Mouse (Mus musculus) lung, embryonic 15.5 days (tissue): ENCODE measurements at regions not wholly inside any gene's neighbourhood (a gene's known extent, or its start where the extent isn't known, plus 50 kb on each side); places are given as distances from the start of the nearest gene placed in this dataset.

Source experiments
- ATAC-seq: fragments of 200-750 bp; cut with Nextera tagmentation; 2 replicates; pipeline ENCODE4 v1.8.0; 2017; ENCODE audit warnings: moderate number of reproducible peaks, borderline replicate concordance; ENCODE audit not compliant: low FRiP score, low TSS enrichment; ENCODE audit errors: extremely low read depth
- H3K27ac ChIP-seq: fragments of 300-500 bp; sonication (generic); 2 replicates; pipeline ENCODE4 v1.5.1; 2015; ENCODE audit warnings: moderate library complexity, mild to moderate bottlenecking, inconsistent platforms
- H3K27me3 ChIP-seq: fragments of 300-500 bp; sonication (generic); 2 replicates; pipeline ENCODE4 v1.6.1; 2015; ENCODE audit warnings: inconsistent platforms
- H3K36me3 ChIP-seq: fragments of 300-500 bp; sonication (generic); 2 replicates; pipeline ENCODE4 v1.6.1; 2015; ENCODE audit warnings: inconsistent platforms
- H3K4me1 ChIP-seq: fragments of 300-500 bp; sonication (generic); 2 replicates; pipeline ENCODE4 v1.6.1; 2015; ENCODE audit warnings: inconsistent platforms
- H3K4me2 ChIP-seq: fragments of 300-500 bp; sonication (generic); 2 replicates; pipeline ENCODE4 v1.6.1; 2015; ENCODE audit warnings: inconsistent platforms, mild to moderate bottlenecking, moderate library complexity
- H3K4me3 ChIP-seq: fragments of 300-500 bp; sonication (generic); 2 replicates; pipeline ENCODE4 v1.5.1; 2015; ENCODE audit warnings: mild to moderate bottlenecking, inconsistent platforms
- H3K9ac ChIP-seq: fragments of 300-500 bp; sonication (generic); 2 replicates; pipeline ENCODE4 v1.6.1; 2015; ENCODE audit warnings: inconsistent platforms
- H3K9me3 ChIP-seq: fragments of 300-500 bp; sonication (generic); 2 replicates; pipeline ENCODE4 v1.6.1; 2016; ENCODE audit warnings: inconsistent platforms
- WGBS: fragments of 180-500 bp; shearing (Covaris S2); methylation state at CpG from one replicate; pipeline ENCODE4 v1.1.7; 2015; 5-methylcytosine and 5-hydroxymethylcytosine counted together

DNA sequence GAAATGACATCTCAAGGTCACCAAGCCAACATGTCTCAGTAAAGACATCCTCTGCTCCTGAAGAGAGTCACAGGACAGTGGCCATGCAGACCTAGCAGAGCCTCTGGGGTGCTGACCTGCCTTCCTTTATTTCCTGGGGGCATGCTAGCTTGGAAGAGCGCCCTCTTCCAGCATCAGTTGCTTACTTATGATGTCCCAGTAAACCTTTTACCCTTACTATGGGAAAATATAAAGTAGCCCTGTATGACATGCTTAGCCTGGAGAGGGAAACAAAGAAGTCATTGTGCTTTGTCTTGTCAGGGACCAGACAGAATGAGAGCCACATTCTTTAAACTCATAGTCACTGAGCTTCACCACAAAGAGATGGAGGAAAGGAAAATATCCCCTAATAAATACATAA lies 82.9 kb downstream of the Postn start:
- no peak overlapping the region for H3K4me2 ChIP-seq
- H3K27ac ChIP-seq: no peak overlapping the region
- 48% methylated on average over 1 of the region's 1 CpGs for WGBS

GRCm38 (mm10) chr3:54446889-54447288 lies 86.0 kb downstream of the Postn start:
- H3K36me3 ChIP-seq: no peaks in the 10 kb centered on the region
- ATAC-seq: no peak
- H3K4me2 ChIP-seq: no peak overlapping the region
- H3K9me3 ChIP-seq: no peaks in the 10 kb centered on the region
- no peaks in the 10 kb centered on the region for H3K27me3 ChIP-seq
- 21% methylated on average over 3 of the region's 3 CpGs for WGBS
- no peak overlapping the region for H3K9ac ChIP-seq
- no peak overlapping the region for H3K4me3 ChIP-seq
- H3K27ac ChIP-seq: no peak overlapping the region
- H3K4me1 ChIP-seq: no peaks in the 10 kb centered on the region

More for the DNA sequence above, 82.9 kb downstream of the Postn start:
- no peaks in the 10 kb centered on the region for H3K36me3 ChIP-seq
- no peaks in the 10 kb centered on the region for H3K27me3 ChIP-seq
- H3K4me3 ChIP-seq: no peak overlapping the region
- no peaks in the 10 kb centered on the region for H3K9me3 ChIP-seq
- H3K9ac ChIP-seq: no peak overlapping the region
- H3K4me1 ChIP-seq: no peaks in the 10 kb centered on the region
- no peak for ATAC-seq

DNA sequence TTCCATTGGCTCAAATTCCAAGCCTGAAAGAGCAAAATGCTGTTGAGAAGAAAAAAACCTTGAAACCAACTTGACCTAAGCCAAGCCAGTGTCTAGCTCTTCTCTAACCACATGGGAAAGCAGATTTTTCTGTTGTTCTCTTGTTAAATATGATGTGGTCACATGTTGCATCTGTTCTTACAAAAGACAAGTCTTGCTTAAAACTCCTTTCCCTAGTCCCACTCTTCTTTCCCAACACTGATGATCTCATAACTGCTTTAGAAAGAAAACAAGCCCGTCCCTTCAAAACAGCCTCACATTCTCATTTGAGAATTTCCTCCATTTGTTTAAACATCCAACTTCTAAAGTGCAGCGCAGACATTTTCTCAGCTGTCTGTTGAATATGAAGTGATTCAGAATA lies 96.5 kb downstream of the Postn start:
- ATAC-seq: no peak
- WGBS: 62% methylated on average over 2 of the region's 2 CpGs
- H3K27me3 ChIP-seq: no peaks in the 10 kb centered on the region

GRCm38 (mm10) chr3:54461366-54461765 lies 100.5 kb downstream of the Postn start:
- Histone ChIP-seq H3K27ac (no peak overlapping the region), H3K9me3 (no peaks in the 10 kb centered on the region), H3K27me3 (no peaks in the 10 kb centered on the region), H3K9ac (no peak overlapping the region), H3K4me3 (no peak overlapping the region), H3K4me2 (no peak overlapping the region), H3K36me3 (no peaks in the 10 kb centered on the region), H3K4me1 (no peaks in the 10 kb centered on the region)
- no peak for ATAC-seq
- 84% methylated on average over 6 of the region's 6 CpGs for WGBS

More for the DNA sequence above, 96.5 kb downstream of the Postn start:
- Histone ChIP-seq H3K27ac (no peak overlapping the region), H3K36me3 (no peaks in the 10 kb centered on the region), H3K4me3 (no peak overlapping the region), H3K9me3 (no peaks in the 10 kb centered on the region), H3K4me1 (no peaks in the 10 kb centered on the region), H3K9ac (no peak overlapping the region), H3K4me2 (no peak overlapping the region)

GRCm38 (mm10) chr3:54466097-54466496 lies 105.2 kb downstream of the Postn start:
- Histone ChIP-seq H3K4me3 (no peak overlapping the region), H3K4me2 (no peak overlapping the region), H3K27me3 (no peaks in the 10 kb centered on the region), H3K9ac (no peak overlapping the region), H3K4me1 (no peaks in the 10 kb centered on the region), H3K27ac (no peak overlapping the region), H3K36me3 (no peaks in the 10 kb centered on the region), H3K9me3 (no peaks in the 10 kb centered on the region)
- no peak for ATAC-seq

DNA sequence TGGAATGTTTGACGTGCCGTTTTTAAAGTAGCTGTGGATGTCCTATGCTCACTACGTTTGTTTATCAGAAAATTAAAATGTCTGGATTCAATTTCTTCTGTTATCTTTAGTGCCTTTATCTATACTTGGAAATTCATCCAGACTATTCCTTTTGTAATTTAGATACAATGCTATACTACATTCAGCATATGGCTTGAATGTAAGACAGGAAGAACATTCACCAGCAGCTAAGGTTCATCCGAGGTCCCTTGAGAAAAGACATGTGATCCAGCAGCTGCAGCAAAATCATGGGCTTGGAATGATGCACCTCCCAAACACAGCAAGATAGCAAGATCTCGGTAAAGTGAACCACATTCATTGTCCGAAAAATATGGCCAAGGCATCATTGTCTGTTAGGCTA lies 113.3 kb downstream of the Postn start:
- 43% methylated on average over 6 of the region's 6 CpGs for WGBS
- no peaks in the 10 kb centered on the region for H3K36me3 ChIP-seq
- no peak overlapping the region for H3K9ac ChIP-seq
- no peaks in the 10 kb centered on the region for H3K9me3 ChIP-seq
- H3K27ac ChIP-seq: peak overlapping the region; percentile 41; the same call in 1 of the 2 replicates
- ATAC-seq: peak; percentile 47; the same call in 1 of the 2 replicates
- H3K27me3 ChIP-seq: no peaks in the 10 kb centered on the region
- no peak overlapping the region for H3K4me2 ChIP-seq
- H3K4me3 ChIP-seq: no peak overlapping the region
- peaks cover 2% of the 10 kb centered on the region; the same call in 1 of the 2 replicates for H3K4me1 ChIP-seq

GRCm38 (mm10) chr3:54475879-54476278 lies 115.0 kb downstream of the Postn start:
- H3K4me1 ChIP-seq: peaks cover 2% of the 10 kb centered on the region; the same call in 1 of the 2 replicates
- H3K36me3 ChIP-seq: no peaks in the 10 kb centered on the region
- no peak for ATAC-seq
- H3K27me3 ChIP-seq: no peaks in the 10 kb centered on the region
- no peak overlapping the region for H3K9ac ChIP-seq
- no peaks in the 10 kb centered on the region for H3K9me3 ChIP-seq
- no peak overlapping the region for H3K27ac ChIP-seq
- H3K4me3 ChIP-seq: no peak overlapping the region
- 69% methylated on average over 3 of the region's 3 CpGs for WGBS
- no peak overlapping the region for H3K4me2 ChIP-seq

GRCm38 (mm10) chr3:54477986-54478385 lies 117.1 kb downstream of the Postn start:
- 37% methylated on average over 4 of the region's 4 CpGs for WGBS
- H3K9ac ChIP-seq: no peak overlapping the region
- H3K27me3 ChIP-seq: no peaks in the 10 kb centered on the region
- H3K4me2 ChIP-seq: no peak overlapping the region
- peak; percentile 86 for ATAC-seq
- no peak overlapping the region for H3K4me3 ChIP-seq
- H3K9me3 ChIP-seq: no peaks in the 10 kb centered on the region
- H3K27ac ChIP-seq: peak overlapping the region; percentile 29
- H3K4me1 ChIP-seq: peaks cover 2% of the 10 kb centered on the region; the same call in 1 of the 2 replicates
- H3K36me3 ChIP-seq: no peaks in the 10 kb centered on the region

DNA sequence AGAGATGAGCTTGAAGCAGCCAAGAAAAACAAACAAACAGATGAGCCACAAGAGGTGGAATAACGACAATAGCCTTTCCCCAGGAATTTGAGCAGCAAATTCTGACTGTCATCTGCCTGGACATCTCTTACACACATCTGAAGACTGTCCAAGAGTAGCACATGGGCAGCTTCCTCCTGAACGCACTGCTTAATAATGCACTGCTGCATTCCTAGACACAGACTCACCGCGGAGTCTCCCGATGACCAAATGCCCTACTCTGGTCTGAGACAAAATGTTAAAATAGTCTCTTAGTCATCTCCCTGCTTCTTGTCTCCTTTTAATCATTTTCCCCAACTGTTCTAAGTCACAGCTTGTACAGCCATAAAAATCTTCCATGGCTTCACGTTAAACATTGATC lies 119.3 kb downstream of the Postn start:
- no peak for ATAC-seq
- Histone ChIP-seq H3K27ac (no peak overlapping the region), H3K9ac (no peak overlapping the region), H3K9me3 (no peaks in the 10 kb centered on the region), H3K4me1 (peaks cover 2% of the 10 kb centered on the region; the same call in 1 of the 2 replicates), H3K27me3 (no peaks in the 10 kb centered on the region), H3K4me2 (no peak overlapping the region), H3K36me3 (no peaks in the 10 kb centered on the region), H3K4me3 (no peak overlapping the region)
- 71% methylated on average over 6 of the region's 6 CpGs for WGBS

DNA sequence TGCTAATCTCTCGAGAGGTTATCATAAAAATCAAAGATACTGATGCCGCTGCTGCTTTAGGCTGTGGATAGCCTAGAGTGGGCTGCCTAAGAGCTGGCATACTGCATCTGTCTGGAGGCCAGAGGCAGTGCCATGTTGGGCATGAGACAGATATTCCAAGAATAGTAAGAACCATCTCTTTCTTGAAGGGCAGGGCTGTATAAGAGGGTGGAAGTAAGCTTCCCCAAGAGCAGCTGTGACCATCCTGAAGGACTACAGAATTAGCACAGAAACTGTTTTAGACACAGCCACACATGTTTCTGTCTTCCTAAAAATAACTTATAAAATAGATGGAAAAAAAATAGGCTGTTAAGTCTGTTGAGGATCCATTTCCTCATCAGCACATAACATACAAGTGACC lies 126.4 kb downstream of the Postn start:
- 94% methylated on average over 2 of the region's 2 CpGs for WGBS
- no peak overlapping the region for H3K9ac ChIP-seq
- no peaks in the 10 kb centered on the region for H3K4me1 ChIP-seq
- ATAC-seq: no peak
- H3K9me3 ChIP-seq: no peaks in the 10 kb centered on the region
- no peaks in the 10 kb centered on the region for H3K27me3 ChIP-seq
- no peak overlapping the region for H3K27ac ChIP-seq
- H3K4me2 ChIP-seq: no peak overlapping the region
- no peaks in the 10 kb centered on the region for H3K36me3 ChIP-seq
- no peak overlapping the region for H3K4me3 ChIP-seq

DNA sequence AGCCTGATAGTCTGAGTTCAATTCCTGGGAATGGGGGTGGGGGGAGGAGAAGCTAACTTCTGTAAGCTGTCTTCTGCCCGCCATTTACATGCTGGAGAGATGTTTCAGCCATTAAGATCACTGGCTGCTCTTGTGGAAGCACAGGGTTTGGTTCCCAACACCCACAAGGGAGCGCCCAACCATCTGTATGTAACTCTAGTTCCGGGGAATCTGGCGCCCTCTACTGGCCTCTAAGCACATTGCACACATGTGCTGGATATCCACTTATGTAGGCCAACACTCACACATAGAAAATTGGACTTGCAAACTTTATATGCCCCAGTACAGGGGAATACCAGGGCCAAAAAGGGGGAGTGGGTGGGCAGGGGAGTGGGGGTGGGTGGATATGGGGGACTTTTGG lies 126.9 kb downstream of the Postn start:
- 65% methylated on average over 4 of the region's 4 CpGs for WGBS
- no peak for ATAC-seq
- Histone ChIP-seq H3K27me3 (no peaks in the 10 kb centered on the region), H3K9me3 (no peaks in the 10 kb centered on the region), H3K4me1 (no peaks in the 10 kb centered on the region), H3K4me3 (no peak overlapping the region), H3K36me3 (no peaks in the 10 kb centered on the region), H3K9ac (no peak overlapping the region), H3K4me2 (no peak overlapping the region), H3K27ac (no peak overlapping the region)

DNA sequence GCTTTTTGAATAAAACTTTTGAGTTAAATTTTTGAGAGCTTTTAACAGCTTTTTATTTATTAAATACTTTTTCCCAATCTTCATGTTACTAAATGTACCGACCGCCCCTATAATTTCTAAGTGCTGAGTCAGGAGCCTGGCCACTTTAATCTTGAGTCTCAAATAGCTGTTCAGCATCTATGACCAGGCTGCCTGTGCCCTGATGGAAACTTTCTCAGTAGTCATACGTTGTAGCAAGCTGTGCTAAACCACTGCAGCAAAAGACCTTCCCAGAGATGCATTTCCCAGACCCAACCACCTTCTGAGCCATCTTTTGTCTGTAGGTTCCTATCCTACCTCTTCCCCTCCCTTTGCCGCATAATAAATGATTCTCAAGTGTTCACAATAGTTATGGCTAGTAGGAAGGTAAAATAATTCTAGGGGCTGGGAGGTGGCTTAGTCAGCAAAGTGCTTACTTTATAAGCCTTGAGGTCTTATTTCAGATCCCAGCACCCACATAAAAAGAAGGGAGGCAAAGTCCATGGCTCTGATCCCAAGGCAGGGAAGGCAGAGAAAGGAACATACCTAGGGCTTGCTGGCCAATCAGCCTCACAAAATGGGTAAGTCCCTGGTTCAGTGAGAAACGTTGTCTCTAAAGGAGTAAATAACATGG lies 129.5 kb downstream of the Postn start:
- Histone ChIP-seq H3K4me1 (no peaks in the 10 kb centered on the region), H3K4me3 (no peak overlapping the region), H3K36me3 (no peaks in the 10 kb centered on the region), H3K27me3 (no peaks in the 10 kb centered on the region), H3K27ac (no peak overlapping the region), H3K4me2 (no peak overlapping the region), H3K9me3 (no peaks in the 10 kb centered on the region), H3K9ac (no peak overlapping the region)
- 82% methylated on average over 5 of the region's 5 CpGs for WGBS
- ATAC-seq: no peak

DNA sequence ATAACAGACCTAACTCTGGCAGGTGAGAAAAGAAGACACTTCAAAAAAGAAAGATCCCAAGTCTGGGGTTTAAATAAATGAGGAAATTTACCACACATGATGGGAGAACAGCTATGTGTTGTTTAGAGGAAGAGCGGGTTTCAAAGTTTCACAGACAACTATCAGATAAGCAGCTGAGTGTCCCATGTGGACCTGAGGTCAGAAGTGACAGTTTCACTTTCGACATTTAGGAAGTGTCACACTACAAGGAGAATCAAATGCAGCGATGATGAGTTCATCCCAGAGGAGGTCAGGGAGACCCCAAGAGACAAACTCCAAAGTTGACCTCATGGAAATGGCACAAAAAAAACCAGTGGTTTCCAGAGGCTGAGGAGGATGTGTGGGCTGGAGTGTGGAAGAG lies 132.7 kb downstream of the Postn start:
- 43% methylated on average over 3 of the region's 3 CpGs for WGBS
- no peak for ATAC-seq

More for the DNA sequence above, 132.7 kb downstream of the Postn start:
- H3K4me1 ChIP-seq: no peaks in the 10 kb centered on the region
- H3K27me3 ChIP-seq: no peaks in the 10 kb centered on the region
- H3K27ac ChIP-seq: no peak overlapping the region
- H3K4me3 ChIP-seq: no peak overlapping the region
- H3K9me3 ChIP-seq: no peaks in the 10 kb centered on the region
- H3K9ac ChIP-seq: no peak overlapping the region
- H3K36me3 ChIP-seq: no peaks in the 10 kb centered on the region
- H3K4me2 ChIP-seq: no peak overlapping the region
